Mouse (Mus musculus): ENCODE results near the gene Washc1. TPM values are rescaled to one million over a fixed set of nuclear protein-coding genes. Genes with fewer than 3 reads are reported as not detected.
"Not testable (repeated sequence)": the region's sequence is repeated elsewhere in the genome, so short reads cannot be mapped to it uniquely, and the experiment has no call there.

Gene Washc1
- total RNA-seq, 2 experiments from 2014 or later: 21.0 to 21.8 TPM

DNA sequence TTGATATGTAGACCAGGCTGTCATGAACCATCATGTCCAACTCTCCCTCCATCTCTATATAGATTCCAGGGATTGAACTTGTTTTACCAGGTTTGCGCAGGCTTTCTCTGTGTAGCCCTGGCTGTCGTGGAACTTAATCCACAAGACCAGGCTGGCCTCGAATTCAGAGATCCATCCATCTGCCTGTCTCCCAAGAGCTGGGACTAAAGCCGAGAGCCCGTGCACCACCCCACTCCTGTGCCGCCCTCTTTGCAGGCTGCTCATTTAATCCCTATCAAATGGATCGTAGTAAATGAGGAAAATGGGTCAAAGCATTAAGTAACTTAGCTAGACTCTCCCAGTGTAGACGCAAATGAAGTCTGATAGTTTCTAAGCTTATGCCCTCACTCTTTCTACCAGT, 3.9 kb upstream of the Washc1 start:
- intact Hi-C loops (cut with DNase I): no loop called here
- DNase-seq (ENCODE audit: low spot score): no peak

DNA sequence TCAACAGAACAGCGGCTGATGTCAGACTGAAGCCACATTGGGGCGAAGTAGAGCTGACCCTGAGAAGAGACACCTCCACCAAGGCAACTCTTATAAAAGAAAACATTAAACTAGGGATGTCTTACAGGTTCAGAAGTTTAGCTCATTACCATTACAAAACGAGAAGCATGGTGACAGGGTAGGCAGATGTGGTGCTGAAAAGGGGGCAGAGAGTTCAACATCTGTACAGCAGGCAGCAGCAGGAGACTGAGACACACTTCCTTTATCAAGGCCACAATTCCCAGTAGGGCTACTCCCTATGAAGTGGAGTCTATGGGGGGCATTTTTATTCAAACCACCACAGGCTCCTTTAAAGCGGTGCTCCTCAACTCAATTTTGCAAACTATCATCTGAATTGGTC, 3.1 kb upstream of the Washc1 start:
- DNase-seq (ENCODE audit: low spot score): no peak
- intact Hi-C loops (cut with DNase I): loop anchor here (2.0 kb wide), 1 partner anchor 243 kb away; no protein-coding TSS in a partner anchor

DNA sequence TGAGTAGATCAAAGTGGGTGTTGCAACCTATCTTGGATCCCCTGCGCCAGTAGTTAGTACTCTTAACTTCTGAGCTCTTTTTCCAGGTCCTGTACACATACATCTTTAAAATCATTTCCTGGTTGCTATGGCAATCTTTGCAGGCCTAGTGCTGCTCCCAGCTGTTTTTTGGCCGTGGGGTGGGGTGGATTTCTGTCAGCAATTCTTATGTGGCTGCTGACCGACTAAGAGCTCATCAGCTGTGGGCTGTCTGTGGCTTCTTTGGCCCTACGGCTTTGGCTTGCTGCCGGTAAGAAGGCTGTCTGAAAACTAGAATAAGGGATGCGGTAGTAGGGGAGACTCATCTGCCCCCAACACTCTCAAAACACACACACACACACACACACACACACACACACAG, 599 bp upstream of the Washc1 start:
- no peak for DNase-seq (ENCODE audit: low spot score)
- intact Hi-C loops (cut with DNase I): no loop called here

DNA sequence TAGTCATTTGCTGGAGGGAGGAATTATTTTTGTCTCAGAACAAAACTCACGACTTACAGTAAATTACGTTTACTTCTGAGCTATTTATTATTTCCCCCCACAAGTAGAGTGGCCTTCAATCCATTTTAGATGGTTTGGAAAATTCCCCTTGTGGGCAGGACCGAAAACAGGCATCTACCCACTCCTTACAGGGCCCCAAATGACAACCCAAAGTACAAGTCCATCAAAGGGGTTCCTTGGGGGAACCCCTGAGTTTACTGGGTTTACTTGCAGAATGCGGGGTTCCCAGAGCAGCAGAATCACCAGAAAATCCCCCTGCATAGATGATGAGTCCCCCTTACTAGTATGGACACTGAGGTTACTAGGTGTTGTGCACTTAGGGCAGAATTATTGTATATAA, 821 bp downstream of the Washc1 start:
- DNase-seq (ENCODE audit: low spot score): no peak
- intact Hi-C loops (cut with DNase I): no loop called here

DNA sequence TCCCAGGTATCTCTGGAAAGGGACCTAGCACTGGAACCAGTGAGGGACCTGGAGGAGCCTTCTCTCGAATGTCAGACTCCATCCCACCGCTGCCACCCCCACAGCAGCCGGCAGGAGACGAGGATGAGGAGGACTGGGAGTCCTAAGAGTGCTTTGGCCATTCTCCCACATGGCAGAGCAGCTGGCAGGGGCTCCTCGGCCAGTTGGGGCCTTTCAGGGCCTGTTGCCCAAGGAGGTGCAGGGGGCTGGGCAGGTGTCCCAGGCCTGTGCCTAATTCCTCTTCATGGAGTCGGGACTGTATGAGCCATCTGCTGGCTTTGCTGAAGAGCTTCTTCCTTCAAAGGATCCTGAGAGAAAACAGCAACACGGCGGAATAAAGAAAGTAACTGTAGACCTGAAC, 7.6 kb downstream of the Washc1 start:
- intact Hi-C loops (cut with DNase I): no loop called here
- DNase-seq (ENCODE audit: low spot score): no peak

DNA sequence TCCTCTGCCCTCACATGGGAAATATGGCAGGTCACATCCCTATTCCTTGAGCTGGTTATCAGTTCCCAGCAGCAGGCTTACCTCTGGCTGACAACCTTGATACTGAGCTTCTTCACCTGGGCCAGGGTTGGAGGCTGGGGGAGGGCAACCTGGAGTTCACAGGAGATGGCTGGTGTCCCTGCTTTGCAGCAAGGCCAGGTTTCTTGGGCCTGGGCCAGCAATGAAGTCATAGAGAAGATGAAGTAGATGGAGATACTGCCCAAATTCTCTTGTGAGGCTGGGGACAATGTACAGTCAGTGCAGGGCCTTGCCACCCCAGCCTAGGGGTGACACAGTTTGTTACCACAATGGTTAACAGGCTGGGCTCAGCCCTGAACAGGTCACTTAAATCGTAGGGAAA, 9.4 kb downstream of the Washc1 start:
- intact Hi-C loops (cut with DNase I): no loop called here
- DNase-seq (ENCODE audit: low spot score): no peak

DNA sequence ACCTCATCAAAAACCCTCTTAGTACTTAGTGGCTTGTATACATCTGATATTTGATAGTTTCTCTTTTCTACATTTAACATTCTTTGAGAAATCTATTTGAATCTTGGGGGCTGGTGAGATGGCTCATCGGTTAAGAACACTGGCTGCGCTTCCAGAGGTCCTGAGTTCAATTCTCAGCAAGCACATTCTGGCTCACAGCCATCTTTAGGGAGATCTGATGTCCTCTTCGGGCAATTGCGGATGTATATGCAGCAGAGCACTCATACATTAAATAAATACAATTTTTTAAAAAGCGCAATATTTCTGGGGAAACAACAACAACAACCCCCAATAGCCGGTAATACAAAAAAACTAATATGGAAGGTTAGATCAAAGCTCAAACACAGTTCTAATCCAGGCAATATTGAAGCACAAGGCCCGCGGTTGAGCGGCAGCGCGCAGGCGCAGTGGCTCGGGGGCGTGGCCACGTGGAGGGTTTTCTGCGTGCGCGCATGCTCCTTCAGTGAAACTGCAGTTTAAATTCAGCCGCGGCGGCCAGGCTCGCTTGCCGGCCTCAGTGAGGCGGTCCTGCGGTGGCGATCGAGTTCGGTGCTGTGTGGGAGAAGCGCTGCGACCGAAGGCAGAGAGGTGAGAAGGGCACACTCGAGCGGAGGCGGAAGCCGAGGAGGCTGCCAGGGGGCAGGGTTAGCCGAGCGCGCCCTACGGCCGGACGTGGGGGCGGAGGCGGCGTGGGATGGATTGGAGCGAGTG, 11.9 kb downstream of the Washc1 start, which contains the start of gene Ddx11:
Ddx11 (plus strand) TSS at position 455 of the 750 bp plus-strand sequence.
- peak; percentile 78 for DNase-seq (ENCODE audit: low spot score)
- intact Hi-C loops (cut with DNase I): no loop called here

DNA sequence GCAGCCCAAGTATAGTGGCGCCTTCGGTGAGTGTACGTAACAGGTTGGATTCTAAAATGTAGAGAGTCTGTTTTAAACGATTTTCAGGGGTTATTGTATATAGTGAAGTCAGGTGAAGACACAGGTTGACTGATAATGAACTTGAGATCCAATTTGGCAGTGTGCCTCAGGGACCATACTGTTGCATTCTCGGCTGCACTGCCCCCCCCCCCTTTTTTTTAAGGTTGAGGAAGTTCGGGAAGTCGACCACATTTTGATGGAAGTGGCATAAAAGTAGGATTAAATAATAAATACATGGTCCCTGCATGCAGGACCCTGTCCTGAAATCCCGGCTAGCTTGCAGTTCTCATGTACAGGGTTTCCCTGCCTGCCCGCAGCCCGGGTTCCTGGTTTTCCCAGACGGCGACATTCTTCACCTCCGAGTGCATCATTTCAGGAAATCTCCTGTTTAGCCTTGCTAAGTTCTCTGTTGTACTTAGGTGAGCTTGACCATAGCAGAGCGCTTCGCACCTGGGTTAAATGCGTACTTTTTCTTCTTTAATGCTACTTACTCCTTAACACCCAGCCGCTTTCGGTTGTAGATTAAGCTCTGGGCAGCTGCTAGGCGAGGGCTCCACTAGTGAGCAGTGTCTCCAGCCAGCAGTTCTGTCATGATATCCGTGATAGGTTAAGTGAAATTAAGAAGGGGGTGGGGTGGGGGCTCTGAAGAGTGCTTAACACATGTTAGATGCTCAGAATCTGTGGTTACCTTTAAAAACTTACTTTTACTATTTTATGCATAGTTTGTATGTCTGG, 12.7 kb downstream of the Washc1 start:
- intact Hi-C loops (cut with DNase I): no loop called here
- DNase-seq (ENCODE audit: low spot score): no peak

DNA sequence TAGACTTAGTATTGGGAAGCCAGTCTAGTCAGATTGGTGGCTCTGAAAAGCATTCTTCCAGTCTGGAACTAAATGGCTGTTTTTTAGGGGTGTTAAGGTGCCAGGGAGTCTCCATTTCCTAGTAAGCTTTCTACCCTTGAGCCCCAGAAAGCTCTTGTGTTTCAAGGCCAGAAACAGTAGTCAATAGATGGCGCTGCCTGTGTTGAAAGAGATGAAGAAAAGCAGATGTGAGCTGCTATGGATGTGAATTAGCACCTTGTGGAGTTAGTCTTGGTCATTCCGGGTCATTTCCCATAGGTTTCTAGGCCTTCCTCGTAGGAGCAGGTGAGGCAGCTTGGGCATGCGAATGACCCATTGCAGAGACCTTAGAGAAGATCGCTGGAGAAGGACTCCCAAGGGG, 13.9 kb downstream of the Washc1 start:
- no peak for DNase-seq (ENCODE audit: low spot score)
- intact Hi-C loops (cut with DNase I): no loop called here

DNA sequence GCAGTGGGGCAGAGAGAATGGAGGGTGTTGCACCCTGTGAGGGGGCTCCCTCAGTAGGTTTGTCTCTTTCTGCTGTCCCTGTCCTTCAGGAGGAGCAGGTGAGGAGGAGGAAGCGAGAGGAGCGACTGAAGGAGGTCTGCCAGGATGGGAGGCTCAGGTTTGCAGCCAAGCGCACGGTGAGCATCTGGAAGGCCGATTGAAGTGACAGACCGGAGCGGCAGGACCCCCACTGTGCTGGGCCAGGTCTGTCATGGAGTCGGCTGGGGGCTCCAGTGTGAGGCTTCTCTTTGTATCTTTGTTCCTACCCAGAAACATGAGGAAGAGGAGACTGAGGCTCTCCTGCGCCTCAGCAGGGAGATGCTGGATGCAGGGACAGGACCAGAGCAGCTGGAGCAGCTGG, 19.0 kb downstream of the Washc1 start:
- intact Hi-C loops (cut with DNase I): no loop called here
- no peak for DNase-seq (ENCODE audit: low spot score)

DNA sequence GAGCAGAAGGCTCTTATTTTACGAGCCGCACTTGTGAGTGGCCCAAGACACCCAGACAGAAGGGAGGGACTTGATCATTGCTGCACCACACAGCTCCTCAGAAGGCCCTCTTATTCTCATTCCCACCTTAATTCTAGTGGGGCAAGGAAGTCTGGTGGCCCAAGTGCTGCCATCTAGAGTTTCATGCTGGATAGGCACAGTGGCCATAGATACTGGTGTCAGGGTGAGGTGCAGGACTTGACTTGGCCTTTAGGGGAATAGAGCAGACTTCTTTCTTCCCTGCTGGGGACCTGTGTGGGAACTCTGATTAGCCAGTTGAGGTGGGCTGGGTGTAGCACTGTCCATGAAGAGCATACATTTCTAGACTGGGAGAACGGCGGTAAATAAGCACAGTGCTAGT, 19.9 kb downstream of the Washc1 start:
- intact Hi-C loops (cut with DNase I): no loop called here
- no peak for DNase-seq (ENCODE audit: low spot score)

DNA sequence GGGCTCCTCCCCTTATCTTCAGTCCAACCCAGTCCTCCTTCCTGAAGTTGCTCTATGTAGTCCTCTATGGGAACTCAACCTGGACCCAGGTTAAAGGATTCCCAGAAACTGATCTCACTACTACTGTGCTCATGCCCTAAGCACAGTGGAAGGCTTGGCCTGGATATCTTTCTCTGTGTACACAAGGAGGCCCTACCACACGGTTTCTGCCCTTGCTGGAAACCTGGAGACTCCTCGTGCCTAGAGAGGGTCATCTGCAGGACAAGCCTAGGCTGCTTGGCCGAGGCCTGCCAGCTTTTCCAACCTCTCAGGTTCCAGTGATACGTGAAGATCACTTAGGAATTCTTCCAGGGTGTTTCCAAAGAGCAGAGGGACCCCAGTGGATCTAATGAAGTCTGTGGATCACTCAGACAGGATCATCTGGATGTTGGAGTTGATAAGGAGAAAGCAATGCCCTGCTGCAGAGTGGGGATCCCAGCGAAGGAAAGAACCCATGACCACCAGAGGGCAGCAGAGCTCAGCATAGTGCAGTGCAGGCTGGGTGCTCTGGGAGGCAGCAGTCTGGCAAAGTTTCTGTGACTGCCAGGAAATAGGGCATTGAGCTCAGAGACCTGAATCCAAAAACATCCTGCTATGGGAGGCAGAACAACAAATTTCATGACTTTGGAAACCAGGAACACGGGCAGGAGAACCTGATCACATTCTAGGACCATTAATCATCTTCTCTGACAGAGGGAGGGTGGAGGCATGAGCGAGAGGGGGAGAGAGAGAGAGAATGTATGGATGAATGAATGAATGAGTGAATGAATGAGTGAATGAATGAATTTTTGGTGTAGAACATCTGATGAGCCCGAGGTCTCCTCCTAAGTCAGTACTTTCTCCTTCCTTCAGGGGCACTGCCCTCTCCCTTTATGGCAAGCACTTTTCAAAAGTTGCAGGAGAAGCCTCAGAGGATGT, 41.6 kb downstream of the Washc1 start:
- intact Hi-C loops (cut with DNase I): loop anchor here (2.0 to 5.0 kb wide), 2 partner anchors 58 to 334 kb away; no protein-coding TSS in a partner anchor
- not testable (repeated sequence) for DNase-seq (ENCODE audit: low spot score)

DNA sequence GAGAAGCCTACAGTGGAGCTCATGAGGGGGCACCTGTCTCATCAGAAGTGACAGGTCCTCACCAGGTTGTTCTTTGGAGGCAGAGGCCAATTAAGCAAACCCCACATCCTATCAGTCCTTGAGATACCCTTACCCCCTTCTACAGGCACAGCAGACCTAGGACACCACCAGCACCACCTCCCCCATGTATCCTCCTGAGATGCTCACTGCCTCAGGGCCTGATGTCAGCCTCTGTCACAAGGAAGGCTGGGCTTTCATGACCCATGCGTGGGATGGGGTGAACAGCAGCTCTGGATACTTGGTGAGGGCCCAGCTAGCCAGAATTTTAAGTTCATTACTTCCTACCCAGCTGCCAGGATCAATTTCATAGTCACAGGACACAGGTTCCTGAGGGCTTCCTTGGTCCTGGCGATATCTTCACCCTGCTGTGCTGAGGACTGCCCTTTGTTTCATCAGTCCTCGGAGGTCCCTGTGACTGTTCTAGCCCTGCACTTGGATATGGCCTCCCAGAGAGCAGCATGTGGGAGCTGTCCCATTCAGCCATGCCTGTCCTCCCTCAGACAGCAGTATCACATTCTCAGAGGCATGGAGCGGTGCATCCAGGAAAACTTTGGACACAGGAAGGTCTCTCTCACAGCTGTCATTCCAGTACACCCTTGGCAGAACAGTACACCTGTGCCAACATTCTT, 42.5 kb downstream of the Washc1 start:
- not testable (repeated sequence) for DNase-seq (ENCODE audit: low spot score)
- intact Hi-C loops (cut with DNase I): loop anchor here (2.0 to 5.0 kb wide), 2 partner anchors 57 to 333 kb away; no protein-coding TSS in a partner anchor

DNA sequence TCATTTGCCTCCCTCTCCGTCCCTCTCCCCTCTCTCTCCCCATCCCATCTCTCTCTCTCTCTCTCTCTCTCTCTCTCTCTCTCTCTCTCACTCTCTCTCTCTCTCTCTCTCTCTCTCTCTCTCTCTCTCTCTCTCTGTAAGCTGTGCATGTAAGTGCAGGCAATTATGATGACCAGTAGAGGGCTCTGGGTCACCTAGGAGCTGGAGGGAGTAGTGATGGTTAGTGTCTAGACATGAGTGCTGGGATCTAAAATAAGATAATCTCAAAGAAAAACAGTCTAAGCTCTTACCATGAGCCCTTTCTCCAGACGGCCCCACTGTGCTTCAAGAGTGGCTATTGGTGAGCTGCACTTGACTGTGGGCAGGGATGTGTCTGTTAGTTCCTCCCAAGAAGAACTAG, 43.5 kb downstream of the Washc1 start:
- intact Hi-C loops (cut with DNase I): loop anchor here (5.0 kb wide), 1 partner anchor 332 kb away; no protein-coding TSS in a partner anchor
- no peak for DNase-seq (ENCODE audit: low spot score)

DNA sequence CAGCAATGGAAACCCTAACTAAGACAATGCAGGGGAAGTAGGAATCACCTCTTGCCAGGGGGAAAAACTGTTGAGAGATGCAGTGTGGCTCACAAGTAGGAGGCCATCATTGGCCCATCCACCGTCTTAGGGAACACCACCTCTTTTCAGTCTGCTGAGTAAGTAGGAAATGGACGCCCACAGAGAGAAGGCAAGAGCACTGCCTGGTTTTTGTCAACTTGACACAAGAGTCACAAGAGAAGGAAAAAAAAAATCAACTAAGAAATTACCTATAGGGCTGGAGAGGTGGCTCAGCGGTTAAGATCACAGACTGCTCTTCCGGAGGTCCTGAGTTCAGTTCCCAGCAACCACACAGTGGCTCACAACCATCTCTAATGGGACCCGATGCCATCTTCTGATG, 46.9 kb downstream of the Washc1 start:
- DNase-seq (ENCODE audit: low spot score): no peak
- intact Hi-C loops (cut with DNase I): no loop called here

DNA sequence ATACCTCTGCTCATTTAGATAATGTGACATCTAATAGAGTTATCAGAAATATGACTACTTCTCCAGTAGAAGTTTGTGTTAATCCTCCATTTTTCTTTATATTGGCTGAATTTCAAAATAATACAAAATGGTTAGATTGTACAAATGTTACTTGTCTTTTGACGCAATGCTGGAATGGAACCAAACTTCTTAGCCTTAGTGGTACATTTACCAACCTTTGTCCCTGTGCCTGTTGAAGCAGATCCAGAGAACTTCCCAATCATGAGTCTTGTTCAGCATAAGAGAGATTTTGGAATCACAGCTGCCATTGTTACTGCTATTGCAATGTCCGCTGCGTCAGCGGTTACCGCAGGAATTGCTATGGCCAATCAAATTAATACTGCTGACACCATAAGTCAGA, 55.8 kb downstream of the Washc1 start:
- DNase-seq (ENCODE audit: low spot score); intact Hi-C loops (cut with DNase I): not testable (repeated sequence)
